Mouse (Mus musculus) cortical plate, adult 2 months (tissue): ENCODE results near the gene Ccdc91.

Experiments
- CTCF ChIP-seq: fragments of 200-500 bp; IDR thresholded peaks from 2 replicates; pipeline ENCODE4 v1.5.1; 2011; ENCODE audit warnings: mild to moderate bottlenecking, control low read depth, low read length; ENCODE audit not compliant: insufficient read depth; ENCODE audit errors: extremely low read depth
- POLR2A ChIP-seq: fragments of 200-500 bp; IDR thresholded peaks from 2 replicates; pipeline ENCODE4 v1.6.1; 2011; ENCODE audit warnings: mild to moderate bottlenecking, low read length, control low read depth; ENCODE audit not compliant: insufficient read depth; ENCODE audit errors: extremely low read depth

DNA sequence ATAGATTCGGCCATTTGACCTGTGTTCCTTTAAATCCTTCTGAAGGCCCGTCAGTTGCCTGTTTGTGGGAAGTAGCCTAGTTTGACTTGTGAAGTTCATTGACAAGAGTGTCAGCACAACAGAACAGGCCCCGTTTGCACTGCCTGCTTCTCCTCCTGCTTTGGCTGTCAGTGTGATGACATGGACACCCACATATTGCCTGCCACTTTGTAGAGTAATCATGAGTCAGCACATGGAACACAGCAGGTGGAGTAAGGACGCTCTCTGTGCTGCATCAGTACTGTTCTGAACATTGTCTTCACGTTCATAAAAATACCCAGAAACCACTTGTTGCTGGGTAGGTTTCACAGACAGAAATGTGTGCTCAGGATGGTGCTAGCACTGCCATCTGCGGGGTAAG is 132.0 kb downstream of the Ccdc91 start:
- TF ChIP-seq CTCF (no peak), POLR2A (no peak)
